Mouse (Mus musculus): ENCODE results near the gene Dazap2. TPM values are rescaled to one million over a fixed set of nuclear protein-coding genes. Genes with fewer than 3 reads are reported as not detected.
A peak's percentile ranks its signal among the peaks of the same experiment; 100 is the strongest.

Dazap2 gene
- polyA plus RNA-seq, 1 experiment from 2014 or later, result 373 TPM

DNA sequence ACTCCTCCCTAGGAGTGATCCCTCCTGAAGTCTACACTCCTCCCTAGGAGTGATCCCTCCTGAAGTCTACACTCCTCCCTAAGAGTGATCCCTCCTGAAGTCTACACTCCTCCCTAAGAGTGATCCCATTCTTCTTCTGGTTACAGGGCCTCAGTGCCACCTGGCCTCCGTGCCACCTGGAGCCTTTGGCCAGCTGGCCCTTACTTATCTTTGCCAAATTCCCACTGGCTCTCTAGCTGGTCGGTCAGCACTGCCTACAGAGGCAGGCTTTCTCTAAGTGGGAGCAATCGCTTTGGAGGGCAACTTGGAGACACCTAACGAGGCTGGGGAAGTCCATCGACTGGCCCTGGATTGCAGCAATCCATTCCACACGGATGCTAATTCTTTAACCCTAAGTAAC, 31.0 kb downstream of the Dazap2 start:
- Histone ChIP-seq H3K4me3 (ENCODE audit: low read depth, low read length) (no peak overlapping the region), H3K9ac (ENCODE audit: low read depth, low read length) (no peak overlapping the region), H3K9me3 (ENCODE audit: control insufficient read depth) (no peaks in the 10 kb centered on the region), H3K27me3 (replicated peaks; ENCODE audit: control insufficient read depth, insufficient read depth, low read length) (no peaks in the 10 kb centered on the region), H3K4me2 (replicated peaks; ENCODE audit: low read depth) (no peak overlapping the region), H3K4me1 (replicated peaks; ENCODE audit: control insufficient read depth, insufficient read depth, low read length) (no peaks in the 10 kb centered on the region), H3K36me3 (ENCODE audit: control insufficient read depth, insufficient read depth) (no peaks in the 10 kb centered on the region; the same call in 1 of the 2 replicates), H3K27ac (ENCODE audit: low read depth, low read length) (no peak overlapping the region)
- 75% methylated on average over 6 of the region's 6 CpGs for WGBS
- ATAC-seq, result no peak
- no peak for TF ChIP-seq CTCF (IDR thresholded peaks at IDR 0.05; ENCODE audit: low read depth)

DNA sequence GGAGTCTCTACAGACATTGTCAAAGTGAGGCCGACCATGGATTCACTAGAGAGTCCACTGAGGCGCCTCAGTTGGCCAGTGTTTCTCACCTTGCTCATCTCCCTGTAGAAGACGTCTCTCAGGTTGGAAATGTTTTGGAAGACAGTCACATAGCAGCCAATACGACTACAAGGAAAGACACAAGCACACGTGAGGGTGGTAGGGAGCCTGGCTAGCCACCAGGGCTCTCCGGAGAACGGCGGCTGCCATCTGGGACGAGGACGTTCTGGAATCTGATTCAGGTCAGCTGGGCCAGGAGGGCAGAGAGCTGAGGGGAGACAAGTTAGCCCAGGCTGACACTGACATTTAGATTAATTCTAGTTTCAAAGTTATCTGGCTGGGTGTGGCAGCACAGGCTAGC, 35.0 kb downstream of the Dazap2 start:
- Histone ChIP-seq H3K4me2 (replicated peaks; ENCODE audit: low read depth) (no peak overlapping the region), H3K36me3 (ENCODE audit: control insufficient read depth, insufficient read depth) (no peaks in the 10 kb centered on the region; the same call in 1 of the 2 replicates), H3K27me3 (replicated peaks; ENCODE audit: control insufficient read depth, insufficient read depth, low read length) (no peaks in the 10 kb centered on the region)

DNA sequence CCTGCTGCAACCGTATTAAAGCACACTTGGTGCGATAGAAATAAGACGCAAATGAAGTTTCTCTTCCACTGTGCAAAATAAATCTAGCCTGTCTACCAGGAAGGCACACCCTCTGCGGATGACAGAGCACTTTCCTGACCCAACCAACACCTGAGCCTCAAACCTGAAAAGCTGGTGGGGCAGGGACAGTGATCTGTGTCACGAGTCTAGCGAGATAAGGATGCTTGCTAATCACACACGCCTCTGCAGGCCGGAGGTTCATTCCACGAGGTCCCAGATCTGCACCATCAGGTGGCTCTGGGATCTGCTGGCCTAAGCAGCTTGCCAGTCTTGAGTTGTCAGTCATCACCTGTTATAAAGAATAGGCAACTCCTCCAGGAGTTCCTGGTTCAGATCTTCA, 36.5 kb downstream of the Dazap2 start:
- peak; percentile 25; the same call in 1 of the 2 replicates for TF ChIP-seq CTCF (IDR thresholded peaks at IDR 0.05; ENCODE audit: low read depth)
- H3K27ac ChIP-seq (ENCODE audit: low read depth, low read length), result peak overlapping the region; percentile 65
- H3K4me1 ChIP-seq (replicated peaks; ENCODE audit: control insufficient read depth, insufficient read depth, low read length), result no peaks in the 10 kb centered on the region
- no peak overlapping the region for H3K4me3 ChIP-seq (ENCODE audit: low read depth, low read length)
- WGBS, result 45% methylated on average over 9 of the region's 9 CpGs
- no peak overlapping the region for H3K9ac ChIP-seq (ENCODE audit: low read depth, low read length)
- no peaks in the 10 kb centered on the region for H3K36me3 ChIP-seq (ENCODE audit: control insufficient read depth, insufficient read depth)
- peak; percentile 94 for ATAC-seq
- no peak overlapping the region for H3K4me2 ChIP-seq (replicated peaks; ENCODE audit: low read depth)
- H3K27me3 ChIP-seq (replicated peaks; ENCODE audit: control insufficient read depth, insufficient read depth, low read length), result no peaks in the 10 kb centered on the region
- no peaks in the 10 kb centered on the region for H3K9me3 ChIP-seq (ENCODE audit: control insufficient read depth)

More for the DNA sequence above, 35.0 kb downstream of the Dazap2 start:
- Histone ChIP-seq H3K4me1 (replicated peaks; ENCODE audit: control insufficient read depth, insufficient read depth, low read length) (no peaks in the 10 kb centered on the region), H3K9ac (ENCODE audit: low read depth, low read length) (no peak overlapping the region), H3K4me3 (ENCODE audit: low read depth, low read length) (no peak overlapping the region), H3K27ac (ENCODE audit: low read depth, low read length) (no peak overlapping the region), H3K9me3 (ENCODE audit: control insufficient read depth) (no peaks in the 10 kb centered on the region)
- 84% methylated on average over 10 of the region's 10 CpGs for WGBS
- TF ChIP-seq CTCF (IDR thresholded peaks at IDR 0.05; ENCODE audit: low read depth), result no peak
- no peak for ATAC-seq

DNA sequence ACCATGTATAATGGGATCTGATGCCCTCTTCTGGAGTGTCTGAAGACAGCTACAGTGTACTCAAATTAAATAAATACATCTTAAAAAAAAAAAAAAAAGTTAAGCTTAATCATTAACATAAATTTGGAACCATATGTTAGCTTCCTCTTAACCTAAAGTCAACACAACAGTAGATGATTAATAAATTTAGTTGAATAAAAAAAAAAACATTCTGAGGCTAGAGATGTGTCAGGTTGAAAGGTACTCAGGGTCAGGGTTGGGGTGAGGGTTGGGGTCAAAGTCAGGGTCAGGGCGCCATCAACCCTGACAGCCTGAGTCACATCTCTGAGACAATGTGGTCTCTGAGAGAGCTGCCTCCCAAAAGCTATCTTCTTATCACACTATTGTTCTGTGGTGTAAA, 39.1 kb downstream of the Dazap2 start:
- WGBS, result 82% methylated on average over 1 of the region's 1 CpGs
- no peak overlapping the region for H3K9ac ChIP-seq (ENCODE audit: low read depth, low read length)
- H3K4me3 ChIP-seq (ENCODE audit: low read depth, low read length), result no peak overlapping the region
- TF ChIP-seq CTCF (IDR thresholded peaks at IDR 0.05; ENCODE audit: low read depth), result peak; percentile 14; the same call in 1 of the 2 replicates
- H3K9me3 ChIP-seq (ENCODE audit: control insufficient read depth), result no peaks in the 10 kb centered on the region
- no peak overlapping the region for H3K27ac ChIP-seq (ENCODE audit: low read depth, low read length)
- ATAC-seq, result no peak
- no peaks in the 10 kb centered on the region for H3K4me1 ChIP-seq (replicated peaks; ENCODE audit: control insufficient read depth, insufficient read depth, low read length)
- no peaks in the 10 kb centered on the region for H3K27me3 ChIP-seq (replicated peaks; ENCODE audit: control insufficient read depth, insufficient read depth, low read length)
- H3K36me3 ChIP-seq (ENCODE audit: control insufficient read depth, insufficient read depth), result no peaks in the 10 kb centered on the region
- no peak overlapping the region for H3K4me2 ChIP-seq (replicated peaks; ENCODE audit: low read depth)

DNA sequence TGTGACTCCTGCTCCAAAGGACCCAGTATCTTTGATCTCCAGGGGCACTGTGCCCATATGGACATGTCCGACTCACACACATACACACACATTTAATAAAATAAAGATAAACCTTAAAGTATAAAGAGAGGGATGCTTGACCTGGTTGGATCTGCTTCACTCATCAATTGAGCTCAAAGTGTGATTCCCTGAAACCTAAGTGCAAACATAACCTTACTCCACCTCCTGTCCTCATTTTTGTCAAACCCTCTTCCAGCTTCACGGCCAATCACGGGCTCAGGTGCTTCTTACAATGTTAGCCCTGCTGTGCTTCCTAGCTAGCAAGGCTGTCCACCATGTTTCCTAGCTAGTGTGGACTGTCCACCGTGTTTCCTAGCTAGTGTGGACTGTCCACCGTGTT, 40.1 kb downstream of the Dazap2 start:
- Histone ChIP-seq H3K27me3 (replicated peaks; ENCODE audit: control insufficient read depth, insufficient read depth, low read length) (no peaks in the 10 kb centered on the region), H3K4me1 (replicated peaks; ENCODE audit: control insufficient read depth, insufficient read depth, low read length) (no peaks in the 10 kb centered on the region), H3K4me2 (replicated peaks; ENCODE audit: low read depth) (no peak overlapping the region), H3K9ac (ENCODE audit: low read depth, low read length) (no peak overlapping the region), H3K27ac (ENCODE audit: low read depth, low read length) (no peak overlapping the region), H3K9me3 (ENCODE audit: control insufficient read depth) (no peaks in the 10 kb centered on the region), H3K36me3 (ENCODE audit: control insufficient read depth, insufficient read depth) (no peaks in the 10 kb centered on the region), H3K4me3 (ENCODE audit: low read depth, low read length) (no peak overlapping the region)
- TF ChIP-seq CTCF (IDR thresholded peaks at IDR 0.05; ENCODE audit: low read depth), result no peak
- no peak for ATAC-seq
- 84% methylated on average over 5 of the region's 5 CpGs for WGBS

DNA sequence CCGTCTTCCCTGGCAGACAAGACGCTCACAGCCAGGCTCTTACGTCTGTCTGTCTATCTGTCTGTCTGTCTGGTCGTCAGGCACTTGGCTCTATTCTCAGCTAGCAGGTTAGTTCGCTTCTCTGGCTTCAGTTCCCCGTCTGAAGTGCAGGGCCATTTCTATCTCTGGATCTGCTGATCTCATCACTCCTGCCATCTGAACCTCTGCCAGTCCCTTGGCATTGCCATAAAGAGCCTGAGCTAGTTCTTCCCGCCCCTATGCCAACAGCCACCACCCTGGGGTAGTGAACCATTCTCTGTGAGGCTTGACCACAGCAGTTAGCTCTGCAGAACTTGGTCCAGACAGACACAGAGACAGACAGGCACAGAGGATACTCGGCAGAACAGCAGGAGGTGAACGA, 45.2 kb downstream of the Dazap2 start:
- Histone ChIP-seq H3K4me3 (ENCODE audit: low read depth, low read length) (no peak overlapping the region), H3K4me2 (replicated peaks; ENCODE audit: low read depth) (no peak overlapping the region), H3K9ac (ENCODE audit: low read depth, low read length) (no peak overlapping the region), H3K27me3 (replicated peaks; ENCODE audit: control insufficient read depth, insufficient read depth, low read length) (no peaks in the 10 kb centered on the region), H3K4me1 (replicated peaks; ENCODE audit: control insufficient read depth, insufficient read depth, low read length) (no peaks in the 10 kb centered on the region), H3K27ac (ENCODE audit: low read depth, low read length) (no peak overlapping the region), H3K9me3 (ENCODE audit: control insufficient read depth) (no peaks in the 10 kb centered on the region), H3K36me3 (ENCODE audit: control insufficient read depth, insufficient read depth) (no peaks in the 10 kb centered on the region)
- TF ChIP-seq CTCF (IDR thresholded peaks at IDR 0.05; ENCODE audit: low read depth), result no peak
- WGBS, result 77% methylated on average over 9 of the region's 9 CpGs
- ATAC-seq, result no peak

DNA sequence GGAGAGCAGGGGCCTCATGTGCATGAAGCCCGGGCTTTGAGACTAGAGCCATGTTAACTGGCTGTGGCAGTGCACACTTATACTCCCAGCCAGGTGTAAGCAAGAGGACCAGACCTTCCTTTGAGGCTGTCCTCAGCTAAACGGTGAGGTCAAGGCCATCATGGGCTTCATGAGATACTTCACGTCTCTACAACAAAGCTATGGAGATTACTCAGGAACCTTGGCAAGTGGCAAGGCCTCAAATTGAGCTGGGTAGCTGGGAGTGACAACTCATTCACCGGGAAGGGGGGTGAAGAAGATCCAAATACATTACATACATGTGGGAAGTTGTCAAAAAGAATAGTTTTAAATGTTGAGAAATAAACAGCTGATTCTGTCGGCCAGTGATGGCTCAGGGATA, 45.7 kb downstream of the Dazap2 start:
- ATAC-seq, result no peak
- Histone ChIP-seq H3K36me3 (ENCODE audit: control insufficient read depth, insufficient read depth) (no peaks in the 10 kb centered on the region), H3K4me2 (replicated peaks; ENCODE audit: low read depth) (no peak overlapping the region), H3K4me3 (ENCODE audit: low read depth, low read length) (no peak overlapping the region), H3K27me3 (replicated peaks; ENCODE audit: control insufficient read depth, insufficient read depth, low read length) (no peaks in the 10 kb centered on the region), H3K9ac (ENCODE audit: low read depth, low read length) (no peak overlapping the region), H3K9me3 (ENCODE audit: control insufficient read depth) (no peaks in the 10 kb centered on the region), H3K4me1 (replicated peaks; ENCODE audit: control insufficient read depth, insufficient read depth, low read length) (no peaks in the 10 kb centered on the region), H3K27ac (ENCODE audit: low read depth, low read length) (no peak overlapping the region)
- 88% methylated on average over 5 of the region's 5 CpGs for WGBS
- TF ChIP-seq CTCF (IDR thresholded peaks at IDR 0.05; ENCODE audit: low read depth), result no peak

All from intestine, postnatal 0 days (tissue).